Mouse (Mus musculus): ENCODE measurements around the gene Ccna1. TPM values are rescaled to one million over a fixed set of nuclear protein-coding genes. Genes with fewer than 3 reads are reported as not detected.

Ccna1 gene
- polyA plus RNA-seq, 1 experiment from 2014 or later = 1.7 TPM

- WGBS = 76% methylated on average over 9 of the region's 9 CpGs
- H3K36me3 ChIP-seq = no peaks in the 10 kb centered on the region
- no peaks in the 10 kb centered on the region for H3K27me3 ChIP-seq (replicated peaks)
- no peak overlapping the region for H3K4me3 ChIP-seq (replicated peaks)
- no peak overlapping the region for H3K9ac ChIP-seq
- no peak overlapping the region for H3K4me2 ChIP-seq
- H3K9me3 ChIP-seq = no peaks in the 10 kb centered on the region
- H3K4me1 ChIP-seq = no peaks in the 10 kb centered on the region
- ATAC-seq (ENCODE audit: insufficient read depth, low FRiP score, low read depth) = no peak
- no peak overlapping the region for H3K27ac ChIP-seq
These were observed 7.4 kb upstream of the Ccna1 start for GRCm38 (mm10) chr3:55062653-55063052.

- H3K4me2 ChIP-seq = no peak overlapping the region
- ATAC-seq (ENCODE audit: insufficient read depth, low FRiP score, low read depth) = no peak
- no peaks in the 10 kb centered on the region for H3K9me3 ChIP-seq
- no peak overlapping the region for H3K27ac ChIP-seq
- WGBS = 64% methylated on average over 8 of the region's 8 CpGs
- peaks cover 13% of the 10 kb centered on the region; the same call in 1 of the 2 replicates for H3K4me1 ChIP-seq
- no peak overlapping the region for H3K4me3 ChIP-seq (replicated peaks)
- peaks cover 15% of the 10 kb centered on the region; the same call in 1 of the 2 replicates for H3K27me3 ChIP-seq (replicated peaks)
- no peak overlapping the region for H3K9ac ChIP-seq
- no peaks in the 10 kb centered on the region for H3K36me3 ChIP-seq
These were observed 1.1 kb upstream of the Ccna1 start for GRCm38 (mm10) chr3:55056376-55056775.

GRCm38 (mm10) chr3:55055747-55056120 lies 433 bp upstream of the Ccna1 start:
- no peaks in the 10 kb centered on the region for H3K9me3 ChIP-seq
- peaks cover 15% of the 10 kb centered on the region; the same call in 1 of the 2 replicates for H3K27me3 ChIP-seq (replicated peaks)
- no peaks in the 10 kb centered on the region for H3K36me3 ChIP-seq
- WGBS = 8% methylated on average over 11 of the region's 11 CpGs
- peaks cover 13% of the 10 kb centered on the region; the same call in 1 of the 2 replicates for H3K4me1 ChIP-seq
- ATAC-seq (ENCODE audit: insufficient read depth, low FRiP score, low read depth) = no peak
- peak overlapping the region; percentile 59 for H3K4me3 ChIP-seq (replicated peaks)
- H3K27ac ChIP-seq = no peak overlapping the region
- no peak overlapping the region for H3K9ac ChIP-seq
- H3K4me2 ChIP-seq = peak overlapping the region; percentile 99

- Histone ChIP-seq H3K4me3 (replicated peaks) (no peak overlapping the region), H3K27me3 (replicated peaks) (peaks cover 15% of the 10 kb centered on the region; the same call in 1 of the 2 replicates)
- ATAC-seq (ENCODE audit: insufficient read depth, low FRiP score, low read depth) = no peak
These were observed 1.1 kb downstream of the Ccna1 start for GRCm38 (mm10) chr3:55054231-55054630.

GRCm38 (mm10) chr3:55044601-55045370 lies 10.5 kb downstream of the Ccna1 start:
- Histone ChIP-seq H3K9ac (no peak overlapping the region), H3K36me3 (no peaks in the 10 kb centered on the region), H3K27ac (no peak overlapping the region), H3K4me3 (replicated peaks) (no peak overlapping the region), H3K9me3 (no peaks in the 10 kb centered on the region), H3K4me1 (no peaks in the 10 kb centered on the region), H3K4me2 (no peak overlapping the region), H3K27me3 (replicated peaks) (no peaks in the 10 kb centered on the region)
- no peak for ATAC-seq (ENCODE audit: insufficient read depth, low FRiP score, low read depth)
- WGBS = 69% methylated on average over 8 of the region's 8 CpGs

More at GRCm38 (mm10) chr3:55054231-55054630, 1.1 kb downstream of the Ccna1 start:
- no peaks in the 10 kb centered on the region for H3K9me3 ChIP-seq
- no peaks in the 10 kb centered on the region for H3K36me3 ChIP-seq
- peaks cover 13% of the 10 kb centered on the region; the same call in 1 of the 2 replicates for H3K4me1 ChIP-seq
- H3K9ac ChIP-seq = no peak overlapping the region
- H3K4me2 ChIP-seq = peak overlapping the region; percentile 99
- WGBS = 55% methylated on average over 6 of the region's 6 CpGs
- no peak overlapping the region for H3K27ac ChIP-seq

GRCm38 (mm10) chr3:55037608-55038007 lies 17.7 kb downstream of the Ccna1 start:
- no peak overlapping the region for H3K4me3 ChIP-seq (replicated peaks)
- no peak overlapping the region for H3K9ac ChIP-seq
- ATAC-seq (ENCODE audit: insufficient read depth, low FRiP score, low read depth) = no peak
- no peaks in the 10 kb centered on the region for H3K36me3 ChIP-seq
- no peaks in the 10 kb centered on the region for H3K27me3 ChIP-seq (replicated peaks)
- H3K9me3 ChIP-seq = no peaks in the 10 kb centered on the region
- 81% methylated on average over 5 of the region's 5 CpGs for WGBS
- H3K4me1 ChIP-seq = no peaks in the 10 kb centered on the region
- no peak overlapping the region for H3K27ac ChIP-seq
- H3K4me2 ChIP-seq = no peak overlapping the region

GRCm38 (mm10) chr3:55027271-55027840 lies 27.9 kb downstream of the Ccna1 start:
- H3K4me1 ChIP-seq = no peaks in the 10 kb centered on the region
- H3K9me3 ChIP-seq = no peaks in the 10 kb centered on the region
- H3K4me3 ChIP-seq (replicated peaks) = no peak overlapping the region
- H3K9ac ChIP-seq = no peak overlapping the region
- whole genome bisulfite sequencing = 71% methylated on average over 7 of the region's 7 CpGs
- no peak overlapping the region for H3K4me2 ChIP-seq
- ATAC-seq (ENCODE audit: insufficient read depth, low FRiP score, low read depth) = no peak
- no peak overlapping the region for H3K27ac ChIP-seq
- H3K27me3 ChIP-seq (replicated peaks) = no peaks in the 10 kb centered on the region
- H3K36me3 ChIP-seq = no peaks in the 10 kb centered on the region

- Histone ChIP-seq H3K9me3 (no peaks in the 10 kb centered on the region), H3K27me3 (replicated peaks) (no peaks in the 10 kb centered on the region), H3K36me3 (no peaks in the 10 kb centered on the region), H3K4me3 (replicated peaks) (no peak overlapping the region), H3K27ac (no peak overlapping the region), H3K4me1 (no peaks in the 10 kb centered on the region), H3K9ac (no peak overlapping the region), H3K4me2 (no peak overlapping the region)
- ATAC-seq (ENCODE audit: insufficient read depth, low FRiP score, low read depth) = no peak
- 78% methylated on average over 3 of the region's 3 CpGs for WGBS
These were observed 29.8 kb downstream of the Ccna1 start for GRCm38 (mm10) chr3:55025502-55025901.

GRCm38 (mm10) chr3:55023347-55023746 lies 32.0 kb downstream of the Ccna1 start:
- Histone ChIP-seq H3K9me3 (no peaks in the 10 kb centered on the region), H3K27me3 (replicated peaks) (no peaks in the 10 kb centered on the region), H3K27ac (no peak overlapping the region), H3K4me3 (replicated peaks) (no peak overlapping the region), H3K36me3 (no peaks in the 10 kb centered on the region), H3K9ac (no peak overlapping the region), H3K4me2 (no peak overlapping the region), H3K4me1 (no peaks in the 10 kb centered on the region)
- ATAC-seq (ENCODE audit: insufficient read depth, low FRiP score, low read depth) = no peak
- WGBS = 94% methylated on average over 1 of the region's 1 CpGs

- WGBS = 85% methylated on average over 1 of the region's 1 CpGs
- Histone ChIP-seq H3K4me3 (replicated peaks) (no peak overlapping the region), H3K4me2 (no peak overlapping the region), H3K9me3 (no peaks in the 10 kb centered on the region), H3K9ac (no peak overlapping the region), H3K36me3 (no peaks in the 10 kb centered on the region), H3K27me3 (replicated peaks) (no peaks in the 10 kb centered on the region), H3K27ac (no peak overlapping the region), H3K4me1 (no peaks in the 10 kb centered on the region)
- no peak for ATAC-seq (ENCODE audit: insufficient read depth, low FRiP score, low read depth)
These were observed 33.1 kb downstream of the Ccna1 start for GRCm38 (mm10) chr3:55022247-55022646.

- H3K4me2 ChIP-seq = no peak overlapping the region
- no peaks in the 10 kb centered on the region for H3K27me3 ChIP-seq (replicated peaks)
- no peak overlapping the region for H3K4me3 ChIP-seq (replicated peaks)
- no peak for ATAC-seq (ENCODE audit: insufficient read depth, low FRiP score, low read depth)
- H3K9ac ChIP-seq = no peak overlapping the region
- H3K36me3 ChIP-seq = no peaks in the 10 kb centered on the region
- no peaks in the 10 kb centered on the region for H3K9me3 ChIP-seq
- 66% methylated on average over 4 of the region's 4 CpGs for whole genome bisulfite sequencing
- H3K4me1 ChIP-seq = no peaks in the 10 kb centered on the region
- H3K27ac ChIP-seq = no peak overlapping the region
These were observed 42.8 kb downstream of the Ccna1 start for GRCm38 (mm10) chr3:55012536-55012935.

GRCm38 (mm10) chr3:55011681-55012080 lies 43.6 kb downstream of the Ccna1 start:
- no peak overlapping the region for H3K9ac ChIP-seq
- WGBS = 16% methylated on average over 7 of the region's 7 CpGs
- H3K27ac ChIP-seq = no peak overlapping the region
- no peak overlapping the region for H3K4me3 ChIP-seq (replicated peaks)
- no peak overlapping the region for H3K4me2 ChIP-seq
- H3K27me3 ChIP-seq (replicated peaks) = no peaks in the 10 kb centered on the region
- no peaks in the 10 kb centered on the region for H3K36me3 ChIP-seq
- no peak for ATAC-seq (ENCODE audit: insufficient read depth, low FRiP score, low read depth)
- H3K9me3 ChIP-seq = no peaks in the 10 kb centered on the region
- no peaks in the 10 kb centered on the region for H3K4me1 ChIP-seq

All from stomach, embryonic 15.5 days (tissue).